Mouse (Mus musculus) neural tube, embryonic 13.5 days (tissue): ENCODE measurements around the gene Commd3. TPM values are rescaled to one million over a fixed set of nuclear protein-coding genes. Genes with fewer than 3 reads are reported as not detected.

ENCODE experiments used
- ATAC-seq: fragments of 200-750 bp; cut with Nextera tagmentation; 2 replicates; pipeline ENCODE4 v1.8.0; 2017; ENCODE audit warnings: low read depth, mild to moderate bottlenecking, moderate TSS enrichment, moderate library complexity
- H3K27ac ChIP-seq: fragments of 300-500 bp; sonication (generic); replicated peaks from 2 replicates; pipeline ENCODE4 v1.5.1; 2015; ENCODE audit warnings: moderate library complexity, mild to moderate bottlenecking, inconsistent platforms
- H3K27me3 ChIP-seq: fragments of 300-500 bp; sonication (generic); 2 replicates; pipeline ENCODE4 v1.6.1; 2015; ENCODE audit warnings: mild to moderate bottlenecking, inconsistent platforms
- H3K36me3 ChIP-seq: fragments of 300-500 bp; sonication (generic); 2 replicates; pipeline ENCODE4 v1.6.1; 2015; ENCODE audit warnings: mild to moderate bottlenecking, inconsistent platforms
- H3K4me1 ChIP-seq: fragments of 300-500 bp; sonication (generic); replicated peaks from 2 replicates; pipeline ENCODE4 v1.6.1; 2015; ENCODE audit warnings: inconsistent platforms
- H3K4me2 ChIP-seq: fragments of 300-500 bp; sonication (generic); 2 replicates; pipeline ENCODE4 v1.6.1; 2015; ENCODE audit warnings: inconsistent platforms, mild to moderate bottlenecking, moderate library complexity
- H3K4me3 ChIP-seq: fragments of 300-500 bp; sonication (generic); 2 replicates; pipeline ENCODE4 v1.5.1; 2015; ENCODE audit warnings: mild to moderate bottlenecking, inconsistent platforms
- H3K9ac ChIP-seq: fragments of 300-500 bp; sonication (generic); 2 replicates; pipeline ENCODE4 v1.6.1; 2015; ENCODE audit warnings: moderate library complexity, mild to moderate bottlenecking, inconsistent platforms
- H3K9me3 ChIP-seq: fragments of 300-500 bp; sonication (generic); 2 replicates; pipeline ENCODE4 v1.6.1; 2016; ENCODE audit warnings: inconsistent platforms
- WGBS: fragments of 180-500 bp; shearing (Covaris S2); methylation state at CpG from one replicate; pipeline ENCODE4 v1.1.7; 2015; 5-methylcytosine and 5-hydroxymethylcytosine counted together
- polyA plus RNA-seq: library from polyadenylated mRNA; unstranded; fragments of >200 nt; fragmentation: Nextera tagmentation; extraction: Ambion mirVana; gene quantifications from 2 replicates; pipeline ENCODE4 v1.2.1, GENCODE M21; 2015

Gene Commd3
- polyA plus RNA-seq, 1 experiment from 2014 or later, result 220 TPM

GRCm38 (mm10) chr2:18676457-18676935 lies 4.3 kb downstream of the Commd3 start:
- Histone ChIP-seq H3K27me3 (peaks cover 41% of the 10 kb centered on the region), H3K9me3 (no peaks in the 10 kb centered on the region), H3K27ac (peak overlapping the region; percentile 100), H3K9ac (peak overlapping the region; percentile 99), H3K4me3 (peak overlapping the region; percentile 91), H3K4me1 (peaks cover 55% of the 10 kb centered on the region), H3K36me3 (no peaks in the 10 kb centered on the region), H3K4me2 (peak overlapping the region; percentile 78)
- 1% methylated on average over 23 of the region's 64 CpGs for WGBS
- ATAC-seq, result peak; percentile 91

- Histone ChIP-seq H3K9ac (peak within 1 kb of the TSS; percentile 99), H3K9me3 (no peaks in the 10 kb centered on the region), H3K4me1 (peaks cover 55% of the 10 kb centered on the region), H3K27me3 (peaks cover 46% of the 10 kb centered on the region), H3K27ac (peak within 1 kb of the TSS; percentile 100), H3K4me3 (peak within 1 kb of the TSS; percentile 91), H3K36me3 (no peaks in the 10 kb centered on the region), H3K4me2 (peak within 1 kb of the TSS; percentile 78)
- ATAC-seq, result peak; percentile 74
- WGBS, result 1% methylated on average over 58 of the region's 77 CpGs
Measured at GRCm38 (mm10) chr2:18676936-18677491, 4.8 kb downstream of the Commd3 start, which contains the start of gene Bmi1. Gene Bmi1, plus strand, starts transcription at chr2:18677018.

GRCm38 (mm10) chr2:18677631-18678471 lies 5.7 kb downstream of the Commd3 start:
- peak overlapping the region; percentile 99 for H3K9ac ChIP-seq
- WGBS, result under 1% methylated on average over 37 of the region's 55 CpGs
- H3K36me3 ChIP-seq, result peaks cover 5% of the 10 kb centered on the region; the same call in 1 of the 2 replicates
- peaks cover 54% of the 10 kb centered on the region for H3K27me3 ChIP-seq
- peak overlapping the region; percentile 91 for H3K4me3 ChIP-seq
- peak overlapping the region; percentile 78 for H3K4me2 ChIP-seq
- peak; percentile 9 for ATAC-seq
- peak overlapping the region; percentile 100 for H3K27ac ChIP-seq
- H3K4me1 ChIP-seq, result peaks cover 55% of the 10 kb centered on the region
- no peaks in the 10 kb centered on the region for H3K9me3 ChIP-seq

- WGBS, result 25% methylated on average over 2 of the region's 2 CpGs
- peaks cover 61% of the 10 kb centered on the region for H3K27me3 ChIP-seq
- H3K9me3 ChIP-seq, result no peaks in the 10 kb centered on the region
- peaks cover 42% of the 10 kb centered on the region for H3K4me1 ChIP-seq
- no peak overlapping the region for H3K4me3 ChIP-seq
- no peak overlapping the region for H3K9ac ChIP-seq
- no peak for ATAC-seq
- peaks cover 19% of the 10 kb centered on the region for H3K36me3 ChIP-seq
- H3K4me2 ChIP-seq, result no peak overlapping the region
- no peak overlapping the region for H3K27ac ChIP-seq
Measured at GRCm38 (mm10) chr2:18679701-18680100, 7.5 kb downstream of the Commd3 start.

- H3K36me3 ChIP-seq, result peaks cover 19% of the 10 kb centered on the region
- ATAC-seq, result no peak
- H3K4me1 ChIP-seq, result peaks cover 41% of the 10 kb centered on the region
- peak overlapping the region; percentile 55; the same call in 1 of the 2 replicates for H3K9ac ChIP-seq
- H3K27ac ChIP-seq, result no peak overlapping the region
- peak overlapping the region; percentile 59 for H3K4me2 ChIP-seq
- H3K27me3 ChIP-seq, result peaks cover 62% of the 10 kb centered on the region
- peak overlapping the region; percentile 34 for H3K4me3 ChIP-seq
- H3K9me3 ChIP-seq, result no peaks in the 10 kb centered on the region
- WGBS, result 2% methylated on average over 4 of the region's 4 CpGs
Measured at GRCm38 (mm10) chr2:18680501-18680900, 8.3 kb downstream of the Commd3 start.

GRCm38 (mm10) chr2:18680961-18681360 lies 8.8 kb downstream of the Commd3 start:
- H3K9ac ChIP-seq, result peak overlapping the region; percentile 55
- 2% methylated on average over 20 of the region's 29 CpGs for WGBS
- ATAC-seq, result no peak

GRCm38 (mm10) chr2:18684062-18684461 lies 11.9 kb downstream of the Commd3 start:
- Histone ChIP-seq H3K27me3 (peaks cover 91% of the 10 kb centered on the region), H3K9ac (no peak overlapping the region), H3K9me3 (no peaks in the 10 kb centered on the region), H3K4me3 (no peak overlapping the region), H3K4me2 (no peak overlapping the region), H3K4me1 (peaks cover 30% of the 10 kb centered on the region), H3K27ac (no peak overlapping the region), H3K36me3 (peaks cover 19% of the 10 kb centered on the region)
- ATAC-seq, result no peak
- 52% methylated on average over 5 of the region's 5 CpGs for WGBS

More at GRCm38 (mm10) chr2:18680961-18681360, 8.8 kb downstream of the Commd3 start:
- Histone ChIP-seq H3K4me3 (peak overlapping the region; percentile 34), H3K36me3 (peaks cover 19% of the 10 kb centered on the region), H3K9me3 (no peaks in the 10 kb centered on the region), H3K27ac (no peak overlapping the region), H3K4me2 (peak overlapping the region; percentile 59), H3K27me3 (peaks cover 63% of the 10 kb centered on the region), H3K4me1 (peaks cover 37% of the 10 kb centered on the region)

- H3K27me3 ChIP-seq, result peaks cover 91% of the 10 kb centered on the region
- H3K9ac ChIP-seq, result no peak overlapping the region
- no peak for ATAC-seq
- H3K36me3 ChIP-seq, result peaks cover 19% of the 10 kb centered on the region
- no peak overlapping the region for H3K4me2 ChIP-seq
- H3K27ac ChIP-seq, result no peak overlapping the region
- peaks cover 23% of the 10 kb centered on the region for H3K4me1 ChIP-seq
- no peak overlapping the region for H3K4me3 ChIP-seq
- 32% methylated on average over 6 of the region's 6 CpGs for WGBS
- no peaks in the 10 kb centered on the region for H3K9me3 ChIP-seq
Measured at GRCm38 (mm10) chr2:18686386-18686785, 14.2 kb downstream of the Commd3 start.

- 15% methylated on average over 8 of the region's 8 CpGs for WGBS
- no peak overlapping the region for H3K27ac ChIP-seq
- peaks cover 90% of the 10 kb centered on the region for H3K27me3 ChIP-seq
Measured at GRCm38 (mm10) chr2:18686826-18687519, 14.8 kb downstream of the Commd3 start.

GRCm38 (mm10) chr2:18687671-18688170 lies 15.5 kb downstream of the Commd3 start:
- no peak overlapping the region for H3K27ac ChIP-seq
- no peak overlapping the region for H3K4me3 ChIP-seq
- WGBS, result 3% methylated on average over 9 of the region's 9 CpGs
- H3K9ac ChIP-seq, result no peak overlapping the region
- H3K36me3 ChIP-seq, result peaks cover 16% of the 10 kb centered on the region
- no peak overlapping the region for H3K4me2 ChIP-seq
- H3K9me3 ChIP-seq, result no peaks in the 10 kb centered on the region
- no peak for ATAC-seq
- peaks cover 90% of the 10 kb centered on the region for H3K27me3 ChIP-seq
- H3K4me1 ChIP-seq, result peaks cover 22% of the 10 kb centered on the region

More at GRCm38 (mm10) chr2:18686826-18687519, 14.8 kb downstream of the Commd3 start:
- Histone ChIP-seq H3K4me2 (no peak overlapping the region), H3K9ac (no peak overlapping the region), H3K4me3 (no peak overlapping the region), H3K9me3 (no peaks in the 10 kb centered on the region), H3K36me3 (peaks cover 19% of the 10 kb centered on the region), H3K4me1 (peaks cover 22% of the 10 kb centered on the region)
- ATAC-seq, result no peak

GRCm38 (mm10) chr2:18688286-18688685 lies 16.1 kb downstream of the Commd3 start:
- ATAC-seq, result no peak
- Histone ChIP-seq H3K27ac (no peak overlapping the region), H3K9ac (no peak overlapping the region), H3K4me2 (peak overlapping the region; percentile 74), H3K27me3 (peaks cover 91% of the 10 kb centered on the region), H3K4me1 (peaks cover 22% of the 10 kb centered on the region), H3K36me3 (peaks cover 11% of the 10 kb centered on the region), H3K9me3 (no peaks in the 10 kb centered on the region), H3K4me3 (peak overlapping the region; percentile 45)
- 7% methylated on average over 6 of the region's 6 CpGs for WGBS
